Mouse (Mus musculus) CH12F3 (cell line): ENCODE results near the gene C2cd4b.
"Not testable (repeated sequence)": the region's sequence is repeated elsewhere in the genome, so short reads cannot be mapped to it uniquely, and the experiment has no call there.

Source experiments
- in situ Hi-C: fragments of 300-500 bp; cut with MboI; formaldehyde crosslinking; loops from 2 replicates; pipeline ENCODE4 v1.14.3; 2020; ENCODE audit warnings: low sequenced_read_pairs

The C2cd4b gene

DNA sequence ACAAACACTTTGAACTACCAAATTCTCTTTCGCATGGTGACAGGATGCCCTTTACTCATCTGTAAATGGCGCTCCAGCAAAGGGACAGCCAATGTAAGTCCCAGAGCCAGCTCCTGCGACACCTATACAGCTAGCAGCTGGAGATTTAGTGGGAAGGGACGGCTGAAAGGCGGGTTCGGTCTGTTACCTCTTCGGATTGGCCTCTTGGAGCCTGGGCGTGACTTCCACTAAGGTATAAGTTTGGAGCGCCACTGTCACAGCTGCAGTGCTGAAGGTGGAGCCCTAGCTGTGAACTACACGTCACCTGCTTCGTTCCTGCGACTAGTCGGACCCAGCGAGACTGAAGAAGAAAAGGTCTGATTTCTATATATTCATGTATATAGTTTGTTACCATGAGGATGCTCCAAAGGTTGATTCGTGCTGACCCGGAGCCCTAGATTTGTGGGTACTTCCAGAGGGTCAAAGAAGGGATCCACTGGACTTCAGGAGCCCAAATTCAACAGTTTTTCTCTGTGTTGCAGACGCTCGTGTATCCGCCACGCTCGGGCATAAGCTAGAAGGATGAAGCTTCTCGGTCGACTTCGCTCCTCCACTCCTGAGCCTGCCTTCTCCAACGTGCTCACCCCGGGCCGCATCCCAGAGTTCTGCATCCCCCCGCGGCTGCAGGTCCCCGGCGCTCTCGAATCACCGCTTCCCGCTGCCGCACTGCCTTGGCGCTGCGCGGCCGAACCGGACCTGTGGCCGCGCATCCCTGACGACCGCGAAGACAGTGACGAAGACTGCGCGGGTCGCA lies at the start of gene C2cd4b:
C2cd4b (plus strand) TSS at position 275 of the 793 bp plus-strand sequence.
- in situ Hi-C loops: no loop called here

DNA sequence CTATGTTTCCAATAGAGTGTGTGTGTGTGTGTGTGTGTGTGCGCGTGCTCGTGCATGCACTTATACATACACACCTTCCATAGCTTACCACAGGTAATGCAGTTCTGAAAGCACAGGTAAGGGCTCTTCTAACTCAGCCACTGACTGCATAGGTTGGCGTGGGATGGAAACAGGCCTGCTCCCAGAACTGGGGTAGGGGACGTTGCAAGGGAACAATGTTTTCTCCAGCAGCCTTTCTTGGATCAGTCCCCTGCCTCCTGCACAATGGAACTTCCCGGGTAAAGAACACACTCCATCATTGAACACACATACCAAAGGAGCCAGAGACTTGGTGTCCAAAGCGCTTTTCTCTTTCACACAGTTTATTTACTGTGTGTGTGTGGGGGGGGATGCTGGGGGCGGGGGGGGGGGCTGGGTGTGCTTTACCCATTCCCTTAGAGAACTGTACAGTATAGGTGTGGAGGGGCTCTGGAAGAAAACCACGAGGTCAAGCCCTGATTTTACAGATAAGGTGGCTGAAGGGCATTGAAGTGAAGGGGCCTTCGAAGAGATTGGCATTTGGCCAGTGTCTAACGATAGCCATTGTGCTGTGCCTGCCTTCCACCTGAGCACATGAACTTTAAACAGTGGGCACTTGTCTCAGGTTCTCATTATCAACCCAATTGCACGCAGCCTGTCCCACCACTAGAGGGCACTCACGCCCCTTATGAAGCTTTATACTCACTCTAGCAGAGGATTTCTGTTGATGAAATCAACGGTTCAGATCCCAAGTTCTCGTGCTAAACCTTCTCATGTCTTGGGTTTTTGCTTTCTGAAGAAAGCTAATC lies 48.0 kb upstream of the C2cd4b start:
- in situ Hi-C loops: no loop called here

DNA sequence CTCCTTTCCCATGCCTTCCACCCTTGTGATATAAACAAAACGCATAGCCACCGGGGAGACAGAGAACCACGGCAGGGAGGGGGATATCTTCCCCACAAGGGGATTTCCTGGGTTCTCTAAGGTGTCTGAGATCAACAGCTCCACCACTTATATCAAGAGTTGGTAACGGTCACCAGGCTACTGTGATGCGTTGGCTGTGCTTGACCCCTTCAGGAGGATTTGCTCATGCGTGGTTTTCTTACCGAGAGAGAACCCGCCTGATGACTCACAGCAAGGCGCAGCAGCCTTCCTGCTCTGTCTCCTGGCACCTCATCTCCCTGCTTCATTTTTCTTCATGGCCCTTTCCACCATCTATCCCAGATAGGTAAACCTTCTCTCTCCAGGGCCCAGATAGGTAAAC lies 47.1 kb upstream of the C2cd4b start:
- in situ Hi-C loops: no loop called here

DNA sequence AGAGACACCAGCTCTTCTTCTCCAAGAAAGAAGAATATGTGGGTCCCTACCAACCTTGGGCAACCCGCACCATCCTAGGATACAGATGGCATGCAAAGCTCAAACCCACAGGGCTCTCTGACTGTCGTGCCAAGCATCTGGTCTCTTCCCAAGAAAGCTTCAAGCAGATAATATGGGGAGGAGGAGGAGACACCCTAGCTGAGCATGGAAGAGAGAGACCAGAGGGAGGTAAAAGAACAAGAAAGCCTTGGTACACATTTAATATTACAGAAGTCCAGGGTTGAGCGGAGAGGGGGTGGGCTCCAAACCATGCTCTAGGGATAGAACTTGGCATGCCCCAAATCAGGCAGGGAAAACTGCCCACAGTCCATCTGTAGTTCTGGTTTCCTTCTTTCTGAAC lies 42.2 kb upstream of the C2cd4b start:
- in situ Hi-C loops: no loop called here

DNA sequence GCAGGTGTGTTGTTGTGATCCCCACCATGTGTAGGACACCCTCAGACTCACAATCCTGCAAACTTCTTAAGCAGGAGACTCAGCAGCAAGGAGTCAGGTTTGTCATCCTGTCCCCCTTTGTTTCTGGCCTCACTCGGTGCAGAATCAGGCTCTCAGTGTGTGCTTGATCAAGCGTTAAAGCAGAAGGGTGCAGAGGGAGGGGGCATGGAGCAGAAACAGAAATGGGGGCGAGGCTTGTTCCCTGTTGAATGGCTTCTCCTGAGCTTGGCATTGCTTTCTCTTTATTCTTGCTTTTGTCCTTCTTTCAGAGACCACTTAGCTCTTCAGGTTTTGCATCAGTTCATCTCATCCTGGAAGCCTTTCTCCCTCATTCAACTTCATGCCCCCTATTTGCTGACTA lies 40.6 kb upstream of the C2cd4b start:
- in situ Hi-C loops: no loop called here

DNA sequence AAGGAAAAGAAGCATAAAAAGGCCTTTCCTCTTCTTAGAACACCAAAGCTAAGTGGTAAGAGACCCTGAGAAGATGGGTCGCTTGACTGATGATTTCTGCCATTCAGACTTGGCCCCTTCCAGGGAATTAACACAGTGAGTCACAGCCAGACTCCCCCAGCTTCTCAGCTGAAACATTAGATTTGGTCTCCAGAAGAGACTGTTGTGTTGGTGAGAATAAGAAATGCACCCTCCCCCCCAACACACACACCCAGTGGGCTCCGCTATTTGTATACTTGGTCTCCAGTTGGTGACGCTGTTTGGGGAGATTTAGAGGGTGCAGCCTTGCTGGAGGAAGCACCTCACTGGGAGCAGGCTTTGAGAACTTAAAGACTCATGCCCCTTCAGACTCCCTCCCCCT lies 39.1 kb upstream of the C2cd4b start:
- in situ Hi-C loops: no loop called here

DNA sequence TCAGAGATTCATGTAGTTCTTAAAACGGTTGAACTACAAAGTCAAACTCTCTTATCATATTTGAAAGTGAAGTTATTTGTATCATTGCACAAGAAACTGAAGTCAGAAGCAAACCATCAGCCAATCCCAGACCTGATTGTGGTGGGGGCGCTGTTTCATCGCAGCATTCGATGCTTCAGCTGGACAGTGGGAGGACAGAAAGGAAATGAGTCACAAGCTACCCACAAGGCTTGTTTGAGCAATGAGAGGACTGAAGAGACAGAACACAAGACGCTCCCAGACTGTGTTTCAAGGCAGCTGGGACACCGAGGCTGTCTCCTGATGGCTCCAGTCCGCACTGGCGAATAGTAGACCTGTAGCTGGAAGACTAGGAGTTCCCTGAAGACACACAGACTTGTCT lies 36.9 kb upstream of the C2cd4b start:
- in situ Hi-C loops: no loop called here

DNA sequence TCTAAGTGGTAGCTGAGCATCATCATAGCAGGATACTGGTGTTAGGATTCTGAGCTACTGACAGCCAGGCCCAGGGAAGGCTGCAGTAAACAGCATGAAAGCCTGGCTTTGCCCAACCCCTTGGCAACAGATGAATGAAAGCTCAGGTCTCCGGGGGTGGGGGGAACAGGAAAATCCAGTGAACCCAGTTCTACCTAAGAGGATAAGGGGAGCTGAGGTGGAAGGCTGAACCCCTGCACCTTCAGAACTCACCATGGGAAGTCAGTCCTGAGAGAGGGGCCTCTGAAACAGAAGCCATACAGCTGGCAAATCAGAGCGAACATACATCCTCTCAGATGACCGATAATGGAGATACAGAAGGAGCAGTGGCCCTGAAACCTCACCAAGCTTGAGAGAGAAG lies 34.0 kb upstream of the C2cd4b start:
- in situ Hi-C loops: no loop called here

DNA sequence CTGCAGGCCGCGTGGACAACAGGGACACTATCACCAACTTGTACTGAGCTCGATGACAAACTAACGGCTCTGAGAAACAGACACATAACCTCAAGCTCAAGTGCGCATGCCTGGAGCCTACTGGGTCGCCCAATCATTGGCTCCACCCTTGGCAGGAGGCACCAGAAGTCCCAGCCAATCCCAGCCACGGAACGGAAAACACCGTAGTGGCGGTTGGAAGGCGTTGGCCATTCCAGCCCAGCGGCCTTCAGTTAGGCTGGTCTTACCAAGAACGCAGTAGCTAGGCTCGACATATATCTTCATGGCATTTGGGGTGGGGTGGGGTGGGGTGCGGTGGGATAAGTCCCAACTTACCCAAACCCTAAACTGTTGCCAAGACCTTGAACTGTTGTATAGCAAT lies 25.5 kb upstream of the C2cd4b start:
- in situ Hi-C loops: no loop called here

DNA sequence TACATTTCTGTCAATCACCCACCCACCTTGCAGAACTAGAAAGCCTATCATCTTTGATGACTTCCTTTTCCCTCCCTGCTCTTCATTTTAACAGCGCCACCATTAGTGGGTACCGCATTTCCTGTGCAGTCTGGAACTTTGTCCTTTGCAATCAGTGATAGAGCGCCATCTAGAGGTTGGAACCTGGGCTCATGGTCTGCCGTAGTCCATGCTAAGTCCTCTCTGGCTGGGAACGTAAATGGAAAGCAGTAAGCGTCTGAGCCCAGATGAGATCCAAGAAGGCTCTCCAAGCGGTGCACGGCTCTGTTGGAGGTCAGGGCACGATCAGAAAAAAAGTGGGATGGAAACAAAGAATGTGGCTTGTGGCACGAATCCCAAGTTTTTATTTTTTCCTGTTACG lies 23.8 kb upstream of the C2cd4b start:
- in situ Hi-C loops: no loop called here

DNA sequence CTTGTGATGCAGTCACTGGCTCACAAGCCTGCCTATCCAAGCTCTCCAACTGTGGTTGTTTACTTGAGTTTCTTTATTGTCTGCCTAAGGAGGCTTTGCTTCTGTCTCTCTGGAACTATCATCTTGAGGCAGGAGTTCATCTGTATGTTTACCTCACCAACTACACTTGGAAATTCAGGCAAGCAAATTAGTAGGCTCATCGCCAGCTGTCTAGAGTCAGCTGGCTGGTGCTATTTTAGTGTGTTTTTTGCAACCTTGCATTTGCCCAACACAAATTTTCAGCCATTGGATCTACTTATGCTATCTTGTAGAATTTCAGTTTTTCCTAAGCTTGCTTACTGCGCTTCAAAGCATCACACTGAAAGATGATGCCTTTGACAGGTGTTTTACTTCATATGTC lies 18.0 kb upstream of the C2cd4b start:
- in situ Hi-C loops: no loop called here

DNA sequence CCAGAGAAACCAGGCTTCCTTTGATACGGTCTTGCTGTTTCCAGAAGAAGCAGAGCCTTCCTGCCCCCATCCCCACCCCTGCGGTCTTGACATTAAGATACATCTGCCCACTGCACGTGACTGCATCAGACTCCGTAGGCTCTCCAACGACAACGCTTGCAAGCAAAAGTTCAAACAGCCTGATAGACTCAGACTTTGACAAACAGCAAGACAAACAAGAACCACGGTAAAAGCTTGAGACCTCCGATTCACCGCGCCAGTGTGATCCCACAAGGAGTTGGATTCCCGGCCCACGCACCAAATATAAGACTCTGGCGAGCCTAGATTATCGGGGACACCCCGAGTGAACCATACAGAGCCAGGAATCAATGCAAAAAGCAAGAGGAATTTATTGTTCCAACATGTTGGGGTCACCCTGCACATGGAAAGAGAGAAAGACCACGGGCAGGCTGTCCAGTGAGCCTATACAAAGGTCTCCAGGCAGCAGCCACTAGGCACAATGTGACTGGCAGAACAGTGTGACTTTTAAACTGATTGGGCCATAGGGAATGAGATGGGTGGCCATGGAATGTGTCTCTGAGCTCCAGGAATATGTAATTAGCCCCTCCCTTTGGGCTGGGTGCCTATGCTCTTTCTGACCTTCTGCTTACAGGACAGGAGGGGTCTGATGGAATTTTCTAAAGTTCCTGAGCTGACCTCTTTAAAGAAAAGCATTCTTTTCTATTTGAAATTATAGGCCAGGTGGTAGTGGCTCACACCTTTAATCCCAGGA lies 5.6 kb upstream of the C2cd4b start:
- in situ Hi-C loops: no loop called here

DNA sequence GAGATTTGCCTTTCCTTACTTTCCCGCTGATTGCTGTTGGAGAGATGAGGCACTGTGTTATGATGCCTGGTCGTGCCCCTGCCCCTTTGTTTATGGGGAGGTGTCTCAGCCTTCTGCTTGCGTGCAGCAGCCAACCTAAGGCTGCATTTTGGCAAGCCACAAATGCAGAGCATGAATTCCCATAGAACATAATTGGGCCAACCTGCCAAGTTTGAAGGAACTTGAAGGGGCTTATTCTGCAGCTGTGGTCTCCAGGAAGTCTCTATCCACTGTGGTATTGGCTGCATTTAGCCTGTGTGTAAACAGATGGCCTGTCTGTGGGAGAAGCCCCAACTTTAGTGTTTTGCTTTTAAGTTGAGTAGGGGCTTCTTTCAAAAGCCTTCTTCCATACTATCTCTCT lies 4.5 kb upstream of the C2cd4b start:
- in situ Hi-C loops: no loop called here

DNA sequence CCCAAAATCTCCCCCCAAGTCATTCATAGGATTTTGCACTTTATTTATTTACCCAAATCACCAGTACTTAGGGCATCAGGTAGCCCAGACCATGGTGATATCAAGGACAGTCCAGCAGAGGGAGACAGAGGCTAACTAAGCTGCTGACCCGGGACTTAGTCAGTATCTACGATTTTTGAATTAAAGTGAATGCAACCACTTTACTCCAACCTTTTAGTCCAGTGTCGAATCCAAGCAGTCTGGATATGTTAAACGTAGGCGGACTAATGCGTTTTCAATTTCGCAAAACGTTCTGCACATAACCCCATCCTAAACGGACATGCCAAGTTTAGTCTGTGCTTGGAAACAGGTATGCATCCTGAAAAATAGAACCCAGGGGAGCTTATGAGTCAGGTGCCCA lies 551 bp upstream of the C2cd4b start:
- in situ Hi-C loops: no loop called here

DNA sequence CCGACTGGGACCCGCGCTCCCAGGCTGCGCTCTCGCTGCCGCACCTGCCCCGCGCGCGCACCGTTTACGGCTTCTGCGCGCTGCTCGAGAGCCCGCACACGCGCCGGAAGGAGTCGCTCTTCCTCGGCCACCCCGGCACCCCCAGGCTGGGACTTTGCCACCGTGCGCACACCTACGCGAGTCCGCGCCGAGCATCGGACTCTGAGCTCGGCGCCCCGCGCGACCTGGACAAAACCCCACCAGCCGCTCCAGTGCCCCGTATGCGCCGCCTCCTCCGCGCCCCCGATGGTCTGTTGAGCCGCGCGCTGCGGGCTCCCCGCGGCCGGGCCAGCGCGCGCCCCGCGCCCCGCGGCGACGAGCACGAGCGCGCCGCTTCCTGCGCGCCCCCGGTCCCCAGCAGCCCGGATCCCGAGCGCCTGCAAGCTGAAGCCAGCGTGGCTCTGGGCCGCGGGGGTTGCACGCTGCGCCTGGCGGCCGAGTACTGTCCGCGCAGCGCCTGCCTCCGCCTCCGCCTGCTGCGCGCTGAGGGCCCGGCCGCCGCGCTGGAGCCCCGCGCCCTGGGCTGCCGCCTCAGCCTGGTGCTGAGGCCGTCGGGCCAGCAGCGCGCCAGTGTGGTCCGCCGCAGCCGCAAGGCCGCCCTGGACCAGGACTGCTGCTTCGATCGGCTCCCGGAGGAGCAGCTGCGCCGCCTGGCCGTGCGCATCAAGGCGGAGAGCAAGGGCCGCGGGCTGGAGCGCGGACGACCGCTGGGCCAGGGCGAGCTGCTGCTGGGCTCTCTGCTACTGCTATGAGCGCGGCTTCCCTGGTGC lies 923 bp downstream of the C2cd4b start:
- in situ Hi-C loops: not testable (repeated sequence)

DNA sequence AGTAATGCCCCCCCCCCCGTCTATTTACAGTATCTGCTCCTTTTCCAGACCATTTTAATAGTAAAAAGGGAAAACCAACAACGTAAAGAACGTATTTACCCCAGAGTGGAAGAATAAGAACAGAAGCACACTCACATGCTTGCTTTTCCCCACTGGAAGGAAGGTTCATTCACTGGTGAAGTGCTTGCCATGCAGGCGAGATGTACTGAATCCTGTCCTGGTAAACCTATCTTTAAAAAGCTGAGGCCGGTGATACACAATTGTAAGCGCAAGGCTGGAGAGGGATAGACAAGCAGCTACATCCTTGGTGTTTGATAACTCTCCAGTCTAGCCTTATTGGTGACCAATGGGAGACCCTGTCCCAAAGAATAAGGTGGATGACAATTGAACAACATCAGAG lies 1.8 kb downstream of the C2cd4b start:
- in situ Hi-C loops: no loop called here

DNA sequence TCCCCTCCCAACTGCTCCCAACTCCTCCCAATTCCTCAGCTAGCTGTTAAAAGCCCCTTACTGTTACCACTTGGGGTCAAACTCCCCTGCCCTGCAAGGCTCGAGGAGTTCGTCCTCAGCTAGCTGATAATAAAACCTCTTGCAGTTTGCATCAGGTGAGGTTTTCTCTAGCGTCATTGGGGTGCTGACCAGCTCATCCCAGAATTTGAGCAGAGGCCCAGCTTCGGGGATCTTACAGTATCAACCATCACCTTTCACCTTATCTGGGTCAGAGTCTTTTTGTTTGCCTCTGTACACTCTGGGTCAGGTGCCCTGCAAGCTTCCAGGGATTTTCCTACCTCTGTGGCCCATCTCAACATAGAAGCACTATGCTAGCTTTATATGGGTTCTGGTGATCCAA lies 4.1 kb downstream of the C2cd4b start:
- in situ Hi-C loops: no loop called here

DNA sequence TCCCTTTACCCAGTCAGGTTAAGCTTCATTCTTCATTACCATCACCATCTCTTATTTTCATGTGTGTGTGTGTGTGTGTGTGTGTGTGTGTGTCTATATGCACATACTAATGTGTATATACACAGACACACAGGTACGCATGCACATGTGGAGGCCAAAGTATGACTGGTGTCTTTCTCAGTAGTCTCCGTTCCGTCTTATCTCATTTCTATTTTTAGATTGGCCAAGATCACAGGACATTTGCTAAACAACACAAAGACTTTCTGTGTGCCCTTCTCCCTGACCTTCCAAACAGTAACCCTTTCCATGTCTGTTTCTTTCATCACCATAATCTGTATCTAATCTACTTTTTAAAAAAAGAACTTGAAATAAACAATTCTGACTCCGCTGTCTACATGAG lies 7.2 kb downstream of the C2cd4b start:
- in situ Hi-C loops: no loop called here

DNA sequence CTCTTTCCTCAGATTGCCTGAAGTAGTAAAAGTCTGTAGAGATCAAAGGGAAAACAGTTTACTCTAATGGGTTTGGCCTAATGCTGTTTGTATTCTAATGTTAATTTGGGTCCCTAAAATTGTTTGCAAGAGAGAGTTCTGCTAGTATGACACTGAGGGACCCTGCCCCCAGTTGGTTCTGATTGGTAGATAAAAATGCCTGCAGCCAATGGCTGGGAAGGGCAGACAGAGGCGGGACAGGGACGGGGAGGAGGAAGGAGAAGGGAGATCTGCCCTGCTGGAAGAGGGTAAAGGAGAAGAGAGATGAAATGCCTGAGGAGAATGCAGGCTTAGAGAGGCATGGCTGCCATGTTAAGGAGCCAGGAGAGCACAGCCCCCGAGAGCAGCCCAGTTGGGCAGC lies 7.7 kb downstream of the C2cd4b start:
- in situ Hi-C loops: no loop called here

DNA sequence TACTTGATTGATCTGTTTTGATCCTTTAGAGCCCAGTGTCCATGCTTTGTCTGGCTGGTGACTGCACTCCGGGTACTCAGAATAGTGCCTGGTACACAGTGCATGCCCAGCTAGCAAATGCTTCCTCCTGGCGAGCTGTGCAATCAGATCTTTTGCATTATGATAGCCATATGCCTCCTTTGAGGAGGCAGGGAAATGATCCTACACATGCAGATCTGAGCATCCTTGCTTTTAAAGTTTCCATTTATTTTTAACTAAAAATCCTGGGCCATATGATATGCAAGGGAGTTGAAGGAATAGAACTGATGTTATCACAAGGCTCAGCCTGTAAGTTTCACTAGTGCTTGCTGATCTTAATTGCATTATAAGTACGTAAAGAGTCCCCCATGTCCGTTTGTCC lies 9.6 kb downstream of the C2cd4b start:
- in situ Hi-C loops: no loop called here

DNA sequence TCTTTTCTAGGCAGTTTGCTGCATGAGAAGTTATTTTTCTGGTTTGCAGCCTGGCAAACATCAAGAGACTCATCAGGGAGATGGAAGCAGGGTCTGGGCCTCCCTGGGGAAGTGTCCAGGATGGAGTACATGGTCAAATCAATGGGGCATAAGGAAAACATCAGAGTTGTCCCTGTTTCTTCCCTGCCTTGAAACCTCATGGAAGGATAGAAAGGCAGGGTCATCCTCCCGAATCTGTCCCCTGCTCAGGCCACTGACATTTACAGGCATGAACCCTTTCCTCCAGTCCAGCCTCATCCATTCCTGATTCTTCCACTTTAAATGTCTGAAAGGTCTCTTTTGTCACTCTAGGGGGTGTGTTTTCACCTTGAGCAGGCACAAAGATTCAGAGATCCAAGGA lies 10.2 kb downstream of the C2cd4b start:
- in situ Hi-C loops: no loop called here
